Mouse (Mus musculus) MEL (cell line): ENCODE data around the gene Cfap299. TPM values are rescaled to one million over a fixed set of nuclear protein-coding genes. Genes with fewer than 3 reads are reported as not detected.

Experiments
- DNase-seq: peaks from one replicate; pipeline ENCODE4 v3.0.0; 2011; ENCODE audit warnings: low read depth, low spot score
- H3K27ac ChIP-seq: 2 replicates; pipeline ENCODE4 v1.5.1; 2012; ENCODE audit warnings: low read depth, mild to moderate bottlenecking, control low read depth, low read length, moderate library complexity; ENCODE audit not compliant: control insufficient read depth
- H3K27me3 ChIP-seq, 2 experiments: fragments of 150-350 bp in 1 of 2; sonication (generic) in 1 of 2; 2 replicates each; pipeline ENCODE4 v1.6.1; 2012; ENCODE audit warnings: low read length in 2 of 2, mild to moderate bottlenecking in 2 of 2, improper control_type of control experiment in 1 of 2, moderate library complexity in 1 of 2; ENCODE audit not compliant: insufficient read depth in 2 of 2, control insufficient read depth in 1 of 2
- H3K36me3 ChIP-seq, 2 experiments: 2 replicates each; pipeline ENCODE4 v1.6.1; 2012 to 2014; ENCODE audit warnings: low read length in 2 of 2, improper control_type of control experiment in 1 of 2, inconsistent platforms in 1 of 2, mild to moderate bottlenecking in 1 of 2; ENCODE audit not compliant: insufficient read depth in 2 of 2, control insufficient read depth in 1 of 2
- H3K4me1 ChIP-seq, 2 experiments: fragments of 150-350 bp in 1 of 2; sonication (generic) in 1 of 2; 2 replicates each; pipeline ENCODE4 v1.6.1; 2012; ENCODE audit warnings: low read length in 2 of 2, improper control_type of control experiment in 1 of 2, mild to moderate bottlenecking in 1 of 2; ENCODE audit not compliant: insufficient read depth in 2 of 2, control insufficient read depth in 1 of 2
- H3K4me3 ChIP-seq, 2 experiments: fragments of 150-350 bp in 1 of 2; sonication (generic) in 1 of 2; 2 replicates each; pipeline ENCODE4 v1.5.1; 2012; ENCODE audit warnings: low read depth in 2 of 2, low read length in 2 of 2, mild to moderate bottlenecking in 2 of 2, moderate library complexity in 2 of 2, control low read depth in 1 of 2, improper control_type of control experiment in 1 of 2; ENCODE audit not compliant: control insufficient read depth in 1 of 2, insufficient read depth in 1 of 2
- H3K79me2 ChIP-seq: 2 replicates; pipeline ENCODE4 v1.6.1; 2012; ENCODE audit warnings: mild to moderate bottlenecking, low read length, moderate library complexity; ENCODE audit not compliant: control insufficient read depth, poor library complexity, insufficient read depth
- H3K9ac ChIP-seq: 2 replicates; pipeline ENCODE4 v1.6.1; 2012; ENCODE audit warnings: low read depth, mild to moderate bottlenecking, control low read depth, low read length, moderate library complexity; ENCODE audit not compliant: control insufficient read depth, poor library complexity, severe bottlenecking
- H3K9me3 ChIP-seq: fragments of 150-350 bp; sonication (generic); replicated peaks from 2 replicates; pipeline ENCODE4 v1.6.1; 2012; ENCODE audit warnings: mild to moderate bottlenecking, low read length, improper control_type of control experiment, moderate library complexity; ENCODE audit not compliant: insufficient read depth
- CTCF ChIP-seq, 3 experiments: IDR thresholded peaks in 2 of 3; conservative IDR thresholded peaks in 1 of 3; 2 replicates each; pipeline ENCODE4 v1.5.1; 2011 to 2012; ENCODE audit warnings: low read length in 3 of 3, low read depth in 2 of 3, mild to moderate bottlenecking in 2 of 3, improper control_type of control experiment in 1 of 3, inconsistent platforms in 1 of 3, mixed read lengths in 1 of 3, moderate library complexity in 1 of 3; ENCODE audit not compliant: control insufficient read depth in 1 of 3, insufficient read depth in 1 of 3, poor library complexity in 1 of 3, severe bottlenecking in 1 of 3
- ELF1 ChIP-seq: IDR thresholded peaks from 2 replicates; pipeline ENCODE4 v1.6.1; 2014; ENCODE audit warnings: low read depth, mild to moderate bottlenecking, inconsistent platforms, low read length, improper control_type of control experiment, moderate library complexity
- GATA1 ChIP-seq: IDR thresholded peaks from 2 replicates; pipeline ENCODE4 v1.6.1; 2011; ENCODE audit warnings: low read depth, low read length, improper control_type of control experiment
- JUND ChIP-seq: IDR thresholded peaks from 2 replicates; pipeline ENCODE4 v1.6.1; 2011; ENCODE audit warnings: low read depth, mild to moderate bottlenecking, improper control_type of control experiment, low read length
- KAT2A ChIP-seq: conservative IDR thresholded peaks from 2 replicates; pipeline ENCODE4 v1.6.1; 2012; ENCODE audit warnings: low read depth, low read length, improper control_type of control experiment, inconsistent platforms
- MAFK ChIP-seq: IDR thresholded peaks from 2 replicates; pipeline ENCODE4 v1.6.1; 2011; ENCODE audit warnings: low read depth, mild to moderate bottlenecking, low read length, improper control_type of control experiment, borderline replicate concordance
- MAX ChIP-seq: IDR thresholded peaks from 2 replicates; pipeline ENCODE4 v1.6.1; 2011; ENCODE audit warnings: low read length, improper control_type of control experiment
- MAZ ChIP-seq: IDR thresholded peaks from 2 replicates; pipeline ENCODE4 v1.6.1; 2012; ENCODE audit warnings: low read depth, mild to moderate bottlenecking, inconsistent platforms, low read length, improper control_type of control experiment
- MYB ChIP-seq: IDR thresholded peaks from 2 replicates; pipeline ENCODE4 v1.6.1; 2011; ENCODE audit warnings: mild to moderate bottlenecking, low read depth, low read length, improper control_type of control experiment
- NELFE ChIP-seq: IDR thresholded peaks from 2 replicates; pipeline ENCODE4 v1.6.1; 2011; ENCODE audit warnings: low read depth, low read length, improper control_type of control experiment
- POLR2AphosphoS2 ChIP-seq: IDR thresholded peaks from 2 replicates; pipeline ENCODE4 v1.6.1; 2011; ENCODE audit warnings: low read length, improper control_type of control experiment
- POLR2AphosphoS5 ChIP-seq: IDR thresholded peaks from 2 replicates; pipeline ENCODE4 v1.6.1; 2012; ENCODE audit warnings: low read depth, borderline replicate concordance, mild to moderate bottlenecking, inconsistent platforms, low read length, moderate library complexity, mixed read lengths
- SIN3A ChIP-seq: IDR thresholded peaks from 2 replicates; pipeline ENCODE4 v1.6.1; 2012; ENCODE audit warnings: low read length, improper control_type of control experiment, inconsistent platforms
- SMC3 ChIP-seq: IDR thresholded peaks from 2 replicates; pipeline ENCODE4 v1.6.1; 2011; ENCODE audit warnings: low read depth, low read length, improper control_type of control experiment
- UBTF ChIP-seq: IDR thresholded peaks from 2 replicates; pipeline ENCODE4 v1.6.1; 2012; ENCODE audit warnings: low read depth, mild to moderate bottlenecking, inconsistent platforms, low read length, improper control_type of control experiment, moderate library complexity, borderline replicate concordance; ENCODE audit not compliant: insufficient read depth
- USF1 ChIP-seq: IDR thresholded peaks from 2 replicates; pipeline ENCODE4 v1.6.1; 2014; ENCODE audit warnings: low read depth, mild to moderate bottlenecking, inconsistent platforms, low read length, improper control_type of control experiment, moderate library complexity
- polyA plus RNA-seq, 2 experiments: library from polyadenylated mRNA; stranded (reverse) in 1 of 2; unstranded in 1 of 2; fragments of >175 nt in 1 of 2; fragments of >200 nt in 1 of 2; gene quantifications; 2 replicates each; pipeline versions ENCODE4 v1.2.1 to v1.2.4; 2012; ENCODE audit warnings: low replicate concordance in 2 of 2, low read depth in 1 of 2; ENCODE audit not compliant: insufficient read length in 2 of 2, insufficient read depth in 1 of 2, missing spikeins in 1 of 2
- total RNA-seq: library from RNA; depleted of rRNA; stranded (reverse); fragments of 300-350 nt; gene quantifications from 2 replicates; pipeline ENCODE4 v1.2.3, GENCODE M21; 2012

Cfap299 gene
- total and polyA plus RNA-seq, 3 experiments, result not detected

DNA sequence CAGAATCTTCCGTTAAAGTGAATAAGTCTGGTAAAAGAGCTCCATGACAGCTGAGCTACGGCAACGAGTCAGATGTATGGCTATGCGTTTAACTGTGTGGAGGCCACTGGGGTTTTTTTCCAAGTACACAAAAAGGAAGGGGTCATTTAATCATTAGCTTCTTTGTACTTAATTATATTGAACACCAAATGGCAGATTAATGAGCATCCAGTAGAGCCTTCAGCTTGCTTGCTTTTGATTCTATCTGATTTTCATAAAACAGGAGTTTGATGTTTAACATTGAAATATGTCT, 47.6 kb downstream of the Cfap299 start:
- H3K27ac ChIP-seq, result no peak overlapping the region
- H3K4me1 ChIP-seq, result no peaks in the 10 kb centered on the region
- no peaks in the 10 kb centered on the region for H3K79me2 ChIP-seq
- no peak overlapping the region for H3K4me3 ChIP-seq
- H3K36me3 ChIP-seq, result no peaks in the 10 kb centered on the region
- no peaks in the 10 kb centered on the region for H3K27me3 ChIP-seq
- no peak for TF ChIP-seq POLR2AphosphoS5
- TF ChIP-seq MAFK, result no peak
- TF ChIP-seq POLR2AphosphoS2, result no peak
- TF ChIP-seq, all 39 proteins: peak for 0
- DNase-seq, result no peak
- Histone ChIP-seq H3K9ac (no peak overlapping the region), H3K9me3 (no peaks in the 10 kb centered on the region)

DNA sequence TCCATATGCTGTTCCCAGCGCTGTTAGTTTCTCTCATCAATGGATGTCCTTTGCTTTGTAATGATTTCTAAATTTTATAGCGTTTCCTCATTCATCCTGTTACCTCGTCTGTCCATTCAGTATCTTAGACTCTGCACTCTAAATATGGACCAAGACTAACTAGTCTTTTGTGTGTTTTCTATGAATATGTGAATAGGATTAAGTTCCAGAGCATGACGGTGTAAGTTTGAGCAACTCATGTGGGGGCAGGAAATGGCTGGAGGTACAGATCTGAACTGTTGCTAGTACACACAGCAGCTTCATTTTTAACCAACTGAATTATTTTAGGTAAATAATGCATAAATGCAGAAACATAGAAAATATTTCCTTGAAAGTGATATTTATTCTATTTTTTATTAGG, 51.3 kb downstream of the Cfap299 start:
- Histone ChIP-seq H3K9me3 (no peaks in the 10 kb centered on the region), H3K27me3 (no peaks in the 10 kb centered on the region), H3K27ac (no peak overlapping the region), H3K4me3 (no peak overlapping the region), H3K79me2 (no peaks in the 10 kb centered on the region), H3K36me3 (no peaks in the 10 kb centered on the region), H3K9ac (no peak overlapping the region), H3K4me1 (no peaks in the 10 kb centered on the region)
- no peak for DNase-seq
- TF ChIP-seq UBTF, result no peak
- no peak for TF ChIP-seq NELFE

DNA sequence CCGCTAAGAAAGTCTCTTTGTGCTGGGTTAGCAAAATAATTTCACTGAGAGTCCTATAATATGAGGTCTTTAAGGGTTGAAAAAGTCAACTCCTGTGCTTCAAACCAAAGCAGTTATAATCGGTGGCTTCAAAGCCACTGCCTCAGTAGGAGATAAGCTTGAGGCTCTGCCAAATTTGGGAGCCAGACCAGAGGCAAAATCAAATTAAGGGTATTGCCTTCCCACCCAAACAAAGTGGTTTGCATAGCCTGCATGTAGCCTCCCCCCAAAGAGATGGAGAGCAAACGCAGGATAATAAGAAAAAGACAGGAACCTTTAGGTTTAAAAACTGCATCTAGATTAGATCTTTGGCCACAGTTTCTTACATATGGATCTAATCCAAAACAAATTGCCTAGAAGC, 58.0 kb downstream of the Cfap299 start:
- TF ChIP-seq SIN3A, result no peak
- TF ChIP-seq MAX, result no peak
- no peak for TF ChIP-seq MAFK
- no peak for TF ChIP-seq POLR2AphosphoS5
- no peak for TF ChIP-seq CTCF (IDR thresholded peaks at IDR 0.05 in 2 of 3, conservative IDR thresholded peaks at IDR 0.05 in 1 of 3; ENCODE audit: control insufficient read depth in 1 of 3, insufficient read depth in 1 of 3, low read depth in 2 of 3, low read length in 3 of 3, poor library complexity in 1 of 3, severe bottlenecking in 1 of 3)
- TF ChIP-seq ELF1, result no peak
- no peak for TF ChIP-seq GATA1
- TF ChIP-seq MYB, result no peak
- TF ChIP-seq MAZ, result no peak
- no peak for TF ChIP-seq USF1
- no peak for TF ChIP-seq KAT2A
- TF ChIP-seq JUND, result no peak
- TF ChIP-seq SMC3, result no peak
- no peaks in the 10 kb centered on the region for H3K4me1 ChIP-seq
- DNase-seq, result no peak

More for the DNA sequence above, 58.0 kb downstream of the Cfap299 start:
- no peaks in the 10 kb centered on the region for H3K79me2 ChIP-seq
- no peak overlapping the region for H3K9ac ChIP-seq
- no peak overlapping the region for H3K4me3 ChIP-seq
- H3K36me3 ChIP-seq, result no peaks in the 10 kb centered on the region
- no peak overlapping the region for H3K27ac ChIP-seq
- H3K9me3 ChIP-seq, result no peaks in the 10 kb centered on the region
- H3K27me3 ChIP-seq, result no peaks in the 10 kb centered on the region
